Mouse (Mus musculus): ENCODE measurements around the gene 2810408A11Rik.
A peak's percentile ranks its signal among the peaks of the same experiment; 100 is the strongest.
"Not testable (repeated sequence)": the region's sequence is repeated elsewhere in the genome, so short reads cannot be mapped to it uniquely, and the experiment has no call there.

2810408A11Rik gene

GRCm38 (mm10) chr11:69930967-69931537, 30.3 kb upstream of the 2810408A11Rik start:
- DNase-seq (ENCODE audit: low spot score): no peak

GRCm38 (mm10) chr11:69930176-69930575, 29.4 kb upstream of the 2810408A11Rik start:
- not testable (repeated sequence) for DNase-seq (ENCODE audit: low spot score)

GRCm38 (mm10) chr11:69929712-69930111, 28.9 kb upstream of the 2810408A11Rik start:
- no peak for DNase-seq (ENCODE audit: low spot score)

DNA sequence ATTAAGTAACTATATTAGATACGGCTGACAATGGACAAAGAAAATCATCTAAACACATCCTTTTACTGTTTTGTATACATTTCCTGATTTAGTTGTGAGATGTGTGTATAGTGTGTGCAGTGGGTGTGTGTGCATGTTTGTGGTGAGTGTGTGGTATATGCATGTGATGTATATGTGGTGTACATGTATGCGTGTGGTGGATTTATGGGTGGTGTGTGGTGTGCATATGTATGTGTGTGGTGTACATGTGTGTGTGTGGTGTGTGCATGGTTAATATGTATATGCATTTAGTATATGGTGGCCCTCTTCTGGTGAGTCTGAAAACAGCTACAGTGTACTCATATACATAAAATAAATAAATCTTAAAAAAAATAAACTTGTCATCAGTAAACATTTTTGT, 26.7 kb upstream of the 2810408A11Rik start:
- no peak for DNase-seq (ENCODE audit: low spot score)

DNA sequence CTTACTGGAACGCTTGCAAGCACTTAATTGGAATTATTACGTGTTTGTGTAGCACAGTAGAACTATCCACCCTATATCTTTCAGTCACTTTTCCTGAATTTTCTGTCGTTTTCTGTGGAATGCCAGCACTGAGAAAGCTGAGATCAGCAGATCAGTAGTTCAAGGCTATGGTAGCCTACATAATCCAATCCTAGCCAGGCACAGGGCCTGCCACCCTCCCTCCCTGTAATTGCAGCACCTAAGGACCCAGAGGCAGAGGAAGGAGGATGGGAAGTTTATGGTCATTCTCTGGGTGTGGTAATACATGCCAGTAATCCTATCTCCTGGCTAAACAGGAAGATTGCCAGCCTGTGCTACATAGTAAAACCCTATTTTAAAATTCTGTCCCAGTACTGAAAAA, 22.0 kb upstream of the 2810408A11Rik start:
- DNase-seq (ENCODE audit: low spot score): no peak

DNA sequence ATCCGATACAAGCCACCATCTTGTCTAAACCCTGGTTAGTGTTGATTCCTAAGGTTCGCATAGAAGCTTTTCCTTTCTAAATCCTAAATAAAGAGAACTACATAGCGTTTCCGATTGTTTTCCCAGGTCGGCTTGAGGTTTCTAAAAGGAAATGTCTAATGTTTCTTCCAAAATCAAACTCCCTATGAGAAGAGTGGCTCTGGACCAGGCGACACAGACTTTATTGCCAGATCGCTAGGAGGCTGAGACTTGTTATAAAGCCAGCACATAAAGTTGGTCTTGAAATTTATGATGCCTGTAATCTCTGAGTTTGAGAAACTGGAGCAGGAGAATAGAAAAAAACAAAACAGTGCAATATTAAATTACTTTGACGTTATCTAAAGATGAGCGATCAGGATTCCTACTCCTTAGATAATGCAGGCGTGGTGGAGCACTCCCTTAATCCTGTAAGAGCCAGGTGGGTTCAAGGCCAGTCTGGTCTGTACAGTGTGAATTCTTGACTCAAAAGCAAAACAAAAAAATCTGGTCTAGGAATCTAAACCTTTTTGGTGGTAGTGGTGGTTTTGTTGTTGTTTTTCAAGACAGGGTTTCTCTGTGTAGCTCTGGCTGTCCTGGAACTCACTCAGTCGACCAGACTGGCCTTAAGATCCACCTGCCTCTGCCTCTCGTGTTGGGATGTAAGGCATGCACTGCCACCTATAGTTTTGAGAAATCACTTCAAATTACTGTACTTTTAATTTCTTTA, 21.4 kb upstream of the 2810408A11Rik start:
- no peak for DNase-seq (ENCODE audit: low spot score)

- DNase-seq (ENCODE audit: low spot score): peak; percentile 100
Measured at GRCm38 (mm10) chr11:69921114-69922011, 20.6 kb upstream of the 2810408A11Rik start, which contains the start of gene Eif5a. Gene Eif5a (minus strand): TSS chr11:69921958.

DNA sequence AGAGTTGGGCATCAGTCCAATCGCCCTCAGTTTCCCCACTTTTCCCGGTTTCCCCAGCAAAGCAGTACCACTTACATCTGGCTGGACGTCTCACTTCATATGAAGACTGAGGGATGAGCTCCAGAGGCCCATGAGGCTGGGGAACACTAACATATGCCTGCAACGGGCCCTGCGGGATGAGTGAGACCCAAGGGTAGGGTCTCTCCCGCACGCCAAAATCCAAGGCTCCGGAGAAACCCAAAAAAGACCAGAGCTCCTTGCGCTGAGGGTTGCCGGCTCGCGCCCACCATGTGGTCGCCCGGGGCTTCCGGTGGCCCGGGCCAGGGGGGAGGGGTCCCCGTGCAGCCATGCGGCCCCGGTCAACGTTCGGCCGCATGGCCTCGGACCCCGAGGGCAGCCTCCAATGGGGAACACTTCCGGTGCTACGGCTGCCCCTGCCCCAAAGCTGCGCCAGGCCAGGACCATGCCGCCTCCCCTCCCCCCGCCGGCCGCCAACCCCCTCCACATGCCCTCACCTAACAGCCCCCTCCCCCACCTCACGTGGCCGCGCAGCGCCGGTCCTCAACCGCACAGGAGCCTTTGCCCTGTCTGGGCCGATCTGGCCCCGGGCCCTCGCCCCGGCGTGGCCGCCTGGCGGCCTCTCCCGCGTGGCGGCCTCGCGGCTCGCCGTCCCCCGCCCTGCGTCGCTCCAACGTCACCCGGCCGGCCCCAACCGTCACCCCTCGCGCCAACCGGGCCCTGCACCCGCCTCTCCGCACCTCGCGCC, 19.7 kb upstream of the 2810408A11Rik start:
- DNase-seq (ENCODE audit: low spot score): no peak

DNA sequence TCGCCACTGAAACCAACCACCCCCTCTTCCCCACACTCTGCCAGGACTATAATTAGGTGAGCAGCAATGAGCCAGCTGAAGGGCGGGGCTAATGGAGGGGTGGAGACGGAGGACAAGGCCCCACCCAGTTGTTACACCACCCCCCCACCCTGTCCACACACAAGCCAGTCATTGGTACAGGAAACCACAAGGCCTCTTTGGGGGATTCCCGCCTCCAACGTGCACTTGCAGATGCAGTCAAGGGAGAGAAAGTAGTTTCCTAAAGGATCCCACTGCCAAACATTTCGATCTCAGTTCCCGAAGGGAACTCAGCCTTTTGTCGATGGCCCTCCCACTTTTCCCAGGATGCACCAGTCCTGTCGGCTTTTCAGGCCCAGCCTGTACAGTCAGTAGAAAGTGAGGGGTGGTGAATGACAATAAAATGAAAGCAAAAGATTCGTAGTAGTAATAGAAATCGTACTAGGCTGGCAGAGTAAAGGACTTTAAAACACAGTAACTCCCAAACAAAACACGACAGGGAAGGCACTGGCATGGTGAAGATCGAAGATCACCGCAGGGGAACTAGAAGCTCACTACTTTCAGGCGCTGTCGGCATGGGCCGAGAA, 19.0 kb upstream of the 2810408A11Rik start:
- DNase-seq (ENCODE audit: low spot score): peak; percentile 44

GRCm38 (mm10) chr11:69919053-69919452, 18.3 kb upstream of the 2810408A11Rik start:
- DNase-seq (ENCODE audit: low spot score): no peak

DNA sequence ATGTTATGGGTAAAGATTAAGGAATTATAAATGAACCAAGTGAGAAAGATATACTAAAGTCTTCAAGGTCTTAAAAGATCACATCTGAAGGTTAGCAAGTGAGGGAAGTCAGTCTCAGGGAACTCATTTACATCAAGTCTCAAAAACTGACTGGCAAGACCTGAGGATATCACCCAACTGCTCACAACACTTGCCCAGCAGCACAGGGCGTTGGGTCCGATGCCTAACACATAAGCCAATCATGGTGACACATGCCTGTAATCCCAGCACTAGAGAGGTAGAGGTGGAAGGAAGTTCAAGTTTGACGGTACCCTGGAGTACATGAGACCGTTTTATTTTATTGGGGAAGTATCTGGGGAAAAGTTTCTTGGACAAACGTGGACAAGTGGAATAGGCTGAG, 17.3 kb upstream of the 2810408A11Rik start:
- no peak for DNase-seq (ENCODE audit: low spot score)

DNA sequence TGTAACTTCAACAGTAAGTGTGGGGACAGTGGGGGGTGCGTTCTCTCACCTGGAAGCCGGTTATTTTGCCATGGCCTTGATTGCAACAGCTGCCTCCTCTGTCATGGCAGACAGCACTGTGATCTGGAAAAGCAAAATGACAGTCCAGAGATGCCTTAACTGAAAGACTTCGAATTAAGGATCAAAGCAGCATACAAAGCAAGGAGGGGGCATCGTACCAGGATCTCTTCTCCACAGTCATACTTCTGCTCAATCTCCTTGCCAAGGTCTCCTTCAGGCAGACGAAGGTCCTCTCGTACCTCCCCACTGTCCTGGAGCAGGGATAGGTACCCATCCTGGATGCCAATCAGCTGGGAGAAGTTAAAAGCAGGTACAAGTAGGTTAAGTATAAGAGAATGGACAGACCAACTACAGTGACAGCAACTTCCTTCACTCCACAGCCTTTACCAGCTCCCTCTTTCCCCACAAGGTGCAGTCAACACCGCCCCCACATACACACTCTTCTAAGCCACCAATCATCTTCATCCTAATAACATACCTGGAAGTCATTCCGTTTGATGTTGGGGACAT, 16.7 kb upstream of the 2810408A11Rik start:
- DNase-seq (ENCODE audit: low spot score): no peak

GRCm38 (mm10) chr11:69916652-69917378, 16.0 kb upstream of the 2810408A11Rik start:
- not testable (repeated sequence) for DNase-seq (ENCODE audit: low spot score)

DNA sequence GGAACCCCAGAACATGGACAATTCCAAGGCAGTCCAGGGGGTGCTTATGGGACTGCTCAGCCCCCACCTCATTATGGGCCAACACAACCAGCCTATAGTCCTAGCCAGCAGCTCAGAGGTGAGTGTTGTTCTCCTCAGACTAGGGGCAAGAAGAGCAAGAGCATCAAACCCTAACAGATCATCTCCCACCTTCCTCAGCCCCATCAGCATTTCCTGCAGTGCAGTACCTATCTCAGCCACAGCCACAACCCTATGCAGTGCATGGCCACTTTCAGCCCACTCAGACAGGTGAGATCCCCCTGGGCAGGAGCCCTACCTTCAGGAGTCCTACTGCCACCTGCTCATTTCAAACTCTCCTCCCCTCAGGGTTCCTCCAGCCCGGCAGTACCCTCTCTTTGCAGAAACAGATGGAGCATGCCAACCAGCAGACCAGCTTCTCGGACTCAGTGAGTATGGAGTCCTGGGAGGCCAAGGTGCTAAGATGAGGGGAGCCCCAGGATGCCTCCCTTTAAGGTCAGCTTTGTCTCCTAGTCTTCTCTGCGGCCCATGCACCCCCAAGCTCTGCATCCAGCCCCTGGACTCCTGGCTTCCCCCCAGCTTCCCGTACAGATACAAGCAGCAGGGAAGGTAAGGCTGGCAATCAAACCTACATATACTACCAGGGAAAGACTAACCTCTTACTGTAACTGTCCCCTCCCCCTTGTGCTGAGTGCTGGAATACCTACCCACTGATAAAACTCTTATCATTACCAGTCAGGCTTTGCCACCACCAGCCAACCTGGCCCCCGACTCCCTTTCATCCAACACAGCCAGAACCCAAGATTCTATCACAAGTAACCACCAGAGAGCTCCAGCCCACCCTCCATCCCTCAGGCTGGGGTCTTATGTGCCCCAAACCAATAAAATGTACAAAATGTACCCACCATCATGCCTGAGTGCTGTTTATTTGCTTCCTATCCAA, 15.2 kb upstream of the 2810408A11Rik start:
- DNase-seq (ENCODE audit: low spot score): no peak

GRCm38 (mm10) chr11:69914917-69915430, 14.2 kb upstream of the 2810408A11Rik start:
- no peak for DNase-seq (ENCODE audit: low spot score)

GRCm38 (mm10) chr11:69914372-69914764, 13.6 kb upstream of the 2810408A11Rik start:
- DNase-seq (ENCODE audit: low spot score): no peak

DNA sequence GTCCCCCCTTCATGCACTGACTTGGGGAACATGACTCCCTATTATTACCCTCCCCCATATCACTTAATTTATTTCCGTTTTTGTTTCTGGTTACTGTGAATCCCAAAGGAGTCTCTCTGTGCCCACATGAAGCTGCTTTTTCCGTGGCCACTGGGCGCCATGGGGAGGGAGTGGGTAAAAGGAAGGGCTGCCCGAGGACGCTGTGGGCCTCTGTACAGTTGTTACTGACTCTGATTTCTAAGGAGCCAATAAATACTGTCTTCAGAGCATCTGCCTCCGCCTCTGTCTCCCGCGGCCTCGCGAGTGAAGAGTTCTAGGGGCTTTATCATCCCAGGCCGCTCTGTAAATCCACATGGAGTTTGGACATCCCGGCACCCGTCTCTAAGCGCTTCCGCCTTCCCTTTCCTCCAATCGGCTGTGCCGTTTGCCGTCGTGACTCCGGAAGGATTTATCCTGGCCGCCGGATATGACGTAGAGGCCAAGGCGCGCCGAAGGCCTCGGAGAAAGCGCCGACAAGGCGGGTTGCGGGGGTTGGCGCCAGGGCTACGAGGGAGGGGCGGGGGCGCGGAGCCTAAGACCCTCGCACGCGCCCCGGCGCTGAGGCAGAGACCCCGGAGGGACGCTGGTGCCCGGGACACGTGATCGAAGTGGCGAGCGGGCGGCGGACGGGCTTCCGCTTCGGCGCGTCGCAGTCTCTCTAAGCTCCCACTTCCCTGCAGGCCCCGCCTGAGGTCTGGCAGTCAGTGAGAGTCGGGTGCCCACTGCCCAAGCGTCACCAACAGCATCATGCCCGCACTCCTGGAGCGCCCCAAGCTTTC, 13.0 kb upstream of the 2810408A11Rik start, which contains the start of gene Gps2:
Gps2 (plus strand) TSS at position 335 of the 818 bp plus-strand sequence.
- DNase-seq (ENCODE audit: low spot score): peak; percentile 97

All from ovary, postnatal 10 days (tissue).